Mouse (Mus musculus) frontal cortex, postnatal 25 days (tissue): ENCODE measurements at regions not wholly inside any gene's neighbourhood (a gene's known extent, or its start where the extent isn't known, plus 50 kb on each side); places are given as distances from the start of the nearest gene placed in this dataset.

Source experiments
- DNase-seq, 2 experiments: peaks; one replicate each; pipeline ENCODE4 v3.0.0; 2022; ENCODE audit warnings: low spot score in 2 of 2

- DNase-seq: no peak
Measured at GRCm38 (mm10) chr1:166735545-166735944, 53.9 kb upstream of the Fmo9 start.

DNA sequence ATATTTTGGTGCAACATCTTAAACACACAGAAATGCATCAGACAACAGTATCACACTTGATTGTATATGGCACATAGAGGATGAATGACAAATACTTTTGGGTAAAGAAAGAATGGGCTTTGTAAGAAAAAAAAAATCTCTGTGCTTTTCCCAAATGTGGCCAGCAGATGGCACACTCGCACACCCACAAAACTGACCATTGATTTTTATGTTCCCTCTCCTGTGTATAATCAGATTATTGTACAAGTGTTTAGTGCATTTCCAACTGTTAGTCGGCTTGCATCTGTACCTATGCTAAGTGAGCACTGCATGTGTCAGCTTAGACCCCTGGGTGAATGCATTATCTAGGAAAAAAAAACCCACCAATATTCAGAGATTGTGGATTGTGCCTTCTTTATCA is 56.4 kb upstream of the Fmo9 start:
- peak in 1 of 2 experiments; percentile 18 for DNase-seq

GRCm38 (mm10) chr1:166750236-166750635 is 68.6 kb upstream of the Fmo9 start:
- DNase-seq: no peak

DNA sequence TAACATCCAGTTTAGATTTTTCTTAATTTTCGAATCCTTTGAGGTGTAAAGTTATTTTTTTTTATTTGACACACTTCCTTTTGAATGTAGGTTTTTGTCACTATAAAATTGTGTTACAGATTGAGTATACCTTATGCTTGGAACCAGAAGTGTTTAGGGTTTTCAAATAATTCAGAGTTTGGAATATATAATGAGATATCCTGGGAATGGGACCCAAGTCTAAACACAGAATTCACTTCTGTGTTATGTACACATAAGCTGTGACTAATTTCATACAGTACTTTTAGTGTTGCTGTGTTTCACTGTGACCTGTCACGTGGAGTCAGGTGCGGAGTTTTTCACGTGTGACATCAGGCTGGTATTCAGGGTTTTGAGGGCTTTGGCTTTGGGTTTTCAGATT is 69.1 kb upstream of the Fmo9 start:
- DNase-seq: no peak

GRCm38 (mm10) chr1:166751436-166751835 is 69.8 kb upstream of the Fmo9 start:
- no peak for DNase-seq

- no peak for DNase-seq
Measured at GRCm38 (mm10) chr1:166752990-166753709, 71.5 kb upstream of the Fmo9 start.

DNA sequence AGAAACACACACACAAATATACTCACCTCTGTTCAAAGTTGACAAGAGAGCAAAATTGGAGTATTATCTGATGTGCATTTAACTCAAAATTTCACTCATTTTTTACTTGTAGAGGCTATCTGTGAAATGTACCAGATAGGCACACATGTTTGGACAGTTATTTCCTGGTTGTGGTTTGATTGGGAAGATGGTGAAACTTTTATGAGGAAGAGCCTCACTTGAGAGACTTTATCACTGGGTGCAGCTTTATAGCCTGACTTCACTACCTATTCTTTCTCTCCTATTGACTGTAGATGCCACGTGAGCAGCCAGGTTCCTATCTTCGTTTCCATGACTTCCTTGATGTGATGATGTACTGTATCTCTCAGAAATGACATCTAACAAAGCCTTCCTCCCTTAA is 77.3 kb upstream of the Fmo9 start:
- DNase-seq: no peak

- no peak for DNase-seq
Measured at GRCm38 (mm10) chr1:166773114-166773513, 91.5 kb upstream of the Fmo9 start.

GRCm38 (mm10) chr1:166782106-166782505 is 100.5 kb upstream of the Fmo9 start:
- peak; percentile 13 to 17 for DNase-seq

DNA sequence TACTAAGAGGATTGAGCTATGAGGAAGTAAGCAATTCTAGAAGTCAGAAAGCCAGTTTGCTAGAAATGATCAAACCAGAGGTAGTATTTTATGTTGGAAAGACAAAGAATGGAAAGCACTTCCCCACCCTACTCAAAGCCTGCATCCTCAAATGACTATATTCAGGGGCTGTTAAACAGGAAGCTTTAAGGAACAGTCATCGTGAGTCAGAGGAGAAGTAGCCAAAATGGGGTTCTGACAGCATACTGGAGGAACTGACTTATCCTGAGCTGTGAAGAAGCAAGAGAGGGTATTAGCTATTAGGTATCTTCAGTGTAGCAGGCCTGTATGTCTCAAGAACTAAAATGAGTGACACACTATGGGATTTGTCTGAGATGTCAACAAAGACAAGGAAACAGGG is 106.3 kb upstream of the Fmo9 start:
- DNase-seq: no peak

DNA sequence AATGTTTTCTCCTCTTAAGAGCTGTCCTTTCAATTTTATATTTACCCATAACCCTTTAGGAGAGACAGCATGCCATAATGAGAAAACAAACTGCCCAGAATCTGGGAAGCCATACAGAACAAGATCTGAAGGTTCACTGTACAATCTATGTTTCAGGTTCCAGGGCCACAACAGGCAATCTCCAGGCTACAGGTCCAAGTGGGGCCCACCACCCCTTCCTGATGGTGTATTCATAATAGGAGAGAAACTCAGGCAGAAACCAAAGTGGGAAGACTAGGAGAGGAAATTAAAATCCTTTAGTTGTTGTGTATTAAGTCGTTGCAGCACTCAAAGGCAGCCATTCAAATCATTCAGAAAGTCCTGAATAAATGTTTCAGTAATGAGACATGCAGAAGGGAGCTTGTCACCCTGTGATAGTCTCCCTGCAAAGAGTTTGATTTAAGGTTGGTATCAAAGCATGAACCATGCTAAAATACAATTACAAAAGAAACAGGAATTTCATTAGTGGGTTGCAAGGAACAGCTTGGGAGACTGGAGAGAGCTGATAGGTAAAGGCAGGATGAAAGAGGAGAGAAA is 107.3 kb upstream of the Fmo9 start:
- DNase-seq: no peak

GRCm38 (mm10) chr1:166793052-166793716 is 111.5 kb upstream of the Fmo9 start:
- DNase-seq: no peak

- no peak for DNase-seq
Measured at GRCm38 (mm10) chr1:166793717-166794081, 112.1 kb upstream of the Fmo9 start.

DNA sequence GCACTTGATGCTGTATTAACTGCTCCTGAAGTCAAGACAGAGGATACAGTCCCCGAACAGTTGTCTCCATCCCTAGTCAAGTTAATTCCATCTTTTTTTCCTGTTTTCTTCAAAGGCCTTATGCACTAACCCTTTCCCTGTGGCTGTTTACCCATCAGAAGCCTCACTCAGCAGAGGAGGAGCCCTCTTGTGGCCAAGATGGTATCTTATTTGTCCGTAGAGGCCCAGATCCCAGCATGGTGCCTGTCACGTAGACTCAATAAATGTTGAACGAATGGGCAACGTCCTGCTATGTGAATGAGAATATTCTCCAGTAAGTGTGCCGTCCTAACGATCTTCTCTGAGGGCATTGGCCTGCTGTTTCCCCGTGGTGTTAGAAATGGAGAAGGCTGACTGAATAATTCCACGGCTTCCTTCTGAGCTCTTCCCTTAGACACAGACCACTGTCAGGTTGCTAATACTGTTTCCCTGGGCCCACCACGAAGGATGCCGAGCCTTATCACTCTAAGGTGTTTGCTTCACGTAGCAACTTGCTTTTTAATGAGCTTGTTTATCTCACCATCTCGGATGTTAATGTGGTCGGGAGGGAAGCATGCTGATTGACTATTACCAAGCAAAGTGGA is 113.1 kb upstream of the Fmo9 start:
- DNase-seq: no peak

DNA sequence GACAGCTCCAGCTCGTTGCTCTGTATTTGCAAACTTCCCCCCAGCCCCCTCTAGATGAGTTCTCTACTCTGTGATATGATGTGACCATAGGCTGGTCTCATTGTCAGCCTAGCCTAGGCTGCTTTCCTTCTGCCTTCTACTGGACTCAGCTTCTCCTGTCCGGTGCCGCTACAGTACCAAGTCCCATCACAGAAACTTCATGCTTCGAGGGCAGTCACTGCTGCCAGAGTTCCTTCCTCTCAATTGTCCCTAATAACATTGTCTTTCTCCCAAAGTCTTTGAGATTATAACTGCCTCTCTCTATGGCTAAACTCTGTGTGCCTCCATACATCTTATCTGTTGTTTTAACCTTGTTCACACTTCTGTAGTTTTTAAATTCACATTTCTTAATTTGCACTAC is 114.0 kb upstream of the Fmo9 start:
- no peak for DNase-seq

DNA sequence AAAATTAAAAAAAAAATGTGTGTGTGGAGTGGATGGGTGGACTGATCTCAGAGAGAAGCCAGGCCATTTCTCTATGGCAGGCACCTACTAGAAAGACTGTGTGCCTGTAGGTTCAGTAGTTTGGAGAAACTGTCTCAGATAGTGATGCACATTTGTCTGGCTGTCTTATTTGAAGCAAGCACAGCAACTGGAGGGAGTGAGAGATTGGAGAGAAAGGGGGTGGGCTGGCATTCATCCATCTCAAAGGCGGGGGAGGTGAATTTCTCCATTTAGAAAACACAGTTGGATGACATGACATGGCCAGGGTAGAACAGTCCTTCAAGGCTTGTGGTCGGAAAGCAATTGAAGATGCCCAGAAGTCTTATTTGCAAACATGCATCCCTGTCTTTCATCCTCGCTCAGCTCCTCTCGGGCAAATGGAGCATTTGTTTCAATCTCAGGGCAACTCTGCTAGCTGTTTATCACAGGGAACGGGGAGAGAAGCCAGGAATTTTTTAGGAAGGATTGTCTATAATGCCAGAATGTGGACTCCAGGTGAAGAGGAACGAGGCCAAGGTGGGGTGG is 114.8 kb upstream of the Fmo9 start:
- DNase-seq: peak; percentile 29 to 30

DNA sequence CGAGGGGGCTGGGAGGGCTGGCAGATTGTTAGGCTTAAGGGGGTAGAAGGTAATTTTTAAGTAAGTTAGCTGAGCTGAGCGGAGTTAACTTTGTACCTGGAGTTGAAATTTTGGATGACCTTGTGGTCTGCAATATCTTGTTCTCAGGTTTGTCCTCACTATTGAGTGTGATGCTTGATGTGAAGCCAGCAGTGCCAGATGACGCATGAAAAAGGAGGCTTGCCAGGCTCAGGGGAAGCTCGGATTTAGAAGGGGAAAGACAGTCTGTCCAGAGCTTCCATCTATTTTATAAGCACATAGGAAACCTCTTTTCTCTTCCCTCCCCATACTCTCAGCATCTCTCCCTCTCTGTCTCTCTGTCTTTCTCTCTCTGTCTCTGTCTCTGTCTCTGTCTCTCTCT is 115.3 kb upstream of the Fmo9 start:
- DNase-seq: no peak

DNA sequence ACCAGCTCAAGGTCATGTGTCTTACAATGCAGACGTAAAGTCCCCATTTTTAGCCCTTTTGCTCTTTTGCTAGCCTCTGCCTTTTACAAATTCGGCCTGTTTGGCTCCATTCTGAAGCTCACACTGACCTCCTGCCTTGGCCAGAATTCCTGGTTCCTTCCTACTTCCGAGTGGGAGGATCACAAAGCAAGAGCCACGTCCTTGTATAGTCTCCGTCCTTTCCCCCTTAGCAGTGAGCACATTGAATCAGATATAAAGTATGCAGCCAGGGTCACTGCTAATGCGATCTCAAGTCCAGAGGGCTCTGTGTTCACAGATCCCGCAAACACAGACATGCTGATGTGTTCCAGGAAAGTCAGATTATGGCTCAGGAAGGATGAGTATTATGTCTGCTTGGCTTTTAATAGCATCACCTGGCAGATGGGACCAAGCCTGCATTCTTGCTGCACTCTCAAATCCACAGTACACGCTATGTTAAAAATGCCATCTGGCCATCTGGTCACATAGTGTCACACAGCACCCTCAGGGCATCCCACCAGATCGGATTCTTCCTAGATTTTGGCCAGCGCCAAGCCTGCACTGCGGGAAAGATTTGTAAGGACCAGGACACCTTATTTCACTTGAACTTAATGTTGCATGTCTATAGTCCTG is 119.4 kb upstream of the Fmo9 start:
- no peak for DNase-seq

GRCm38 (mm10) chr1:166801929-166802328 is 120.3 kb upstream of the Fmo9 start:
- no peak for DNase-seq

GRCm38 (mm10) chr1:166803928-166804327 is 122.3 kb upstream of the Fmo9 start:
- DNase-seq: no peak

- DNase-seq: no peak
Measured at GRCm38 (mm10) chr1:166804333-166804732, 122.7 kb upstream of the Fmo9 start.
